Mouse (Mus musculus) heart, postnatal 10 days (tissue): ENCODE results near the gene 4933427D14Rik. TPM values are rescaled to one million over a fixed set of nuclear protein-coding genes. Genes with fewer than 3 reads are reported as not detected.

Source experiments
- DNase-seq, 2 experiments: peaks; one replicate each; pipeline ENCODE4 v3.0.0; 2021
- intact Hi-C: fragments of 180-260 bp; cut with DNase I; formaldehyde crosslinking; loops from one replicate; pipeline ENCODE4 v1.15.1; 2025
- total RNA-seq, 2 experiments: library from RNA; stranded (reverse); gene quantifications; 2 replicates each; pipeline ENCODE4 v1.2.3; 2021

4933427D14Rik gene
- total RNA-seq, 2 experiments from 2014 or later = 3.8 to 4.7 TPM

GRCm38 (mm10) chr11:72123531-72123930 is 83.7 kb downstream of the 4933427D14Rik start:
- intact Hi-C loops = no loop called here
- no peak for DNase-seq

GRCm38 (mm10) chr11:72120354-72120753 is 86.9 kb downstream of the 4933427D14Rik start:
- intact Hi-C loops = no loop called here
- DNase-seq = no peak

- DNase-seq = no peak
- intact Hi-C loops = no loop called here
These were observed 88.6 kb downstream of the 4933427D14Rik start for GRCm38 (mm10) chr11:72118630-72119029.

GRCm38 (mm10) chr11:72113296-72113695 is 94.0 kb downstream of the 4933427D14Rik start:
- no peak for DNase-seq
- intact Hi-C loops = no loop called here

GRCm38 (mm10) chr11:72110726-72111125 is 96.5 kb downstream of the 4933427D14Rik start:
- intact Hi-C loops = no loop called here
- no peak for DNase-seq

GRCm38 (mm10) chr11:72104223-72104622 is 103.0 kb downstream of the 4933427D14Rik start:
- intact Hi-C loops = no loop called here
- no peak for DNase-seq

Other genes with a start within 250 kb of the 4933427D14Rik start
- under 1 TPM; 0.15 to 0.17 TPM for gene Aipl1, start 169.9 kb downstream of the 4933427D14Rik start, total RNA-seq
- 10 to 100 TPM; 14.3 to 17.7 TPM for gene Pimreg, start 165.4 kb downstream of the 4933427D14Rik start, total RNA-seq
- 1 to 10 TPM; 1.3 to 2.1 TPM for gene Pitpnm3, start 71.7 kb downstream of the 4933427D14Rik start, total RNA-seq
- under 1 TPM; 0.25 to 0.26 TPM for gene Gm43951, start 619 bp downstream of the 4933427D14Rik start, total RNA-seq
- 10 to 100 TPM; 48.7 to 51.9 TPM for gene Txndc17, start 88 bp upstream of the 4933427D14Rik start, total RNA-seq
- gene Med31, start 8.1 kb upstream of the 4933427D14Rik start, total RNA-seq = 10 to 100 TPM; 10.5 to 10.6 TPM
- gene Slc13a5, start 59.8 kb upstream of the 4933427D14Rik start, total RNA-seq = not detected
- 10 to 100 TPM in 1 of 2 experiments, 1 to 10 TPM in 1; 9.1 to 11.6 TPM for gene Xaf1, start 94.2 kb upstream of the 4933427D14Rik start, total RNA-seq
- gene Fbxo39, start 107.0 kb upstream of the 4933427D14Rik start, total RNA-seq = not detected
- under 1 TPM in 1 of 2 experiments, not detected in 1; 0.19 TPM for gene Tekt1, start 155.0 kb upstream of the 4933427D14Rik start, total RNA-seq
- gene Smtnl2, start 204.3 kb upstream of the 4933427D14Rik start, total RNA-seq = 10 to 100 TPM; 39.0 to 40.9 TPM
- gene Ggt6, start 228.1 kb upstream of the 4933427D14Rik start, total RNA-seq = not detected
- gene Mybbp1a, start 233.9 kb upstream of the 4933427D14Rik start, total RNA-seq = 10 to 100 TPM; 47.0 to 50.0 TPM